Mouse (Mus musculus): ENCODE data around the gene Npas2. TPM values are rescaled to one million over a fixed set of nuclear protein-coding genes. Genes with fewer than 3 reads are reported as not detected.
A peak's percentile ranks its signal among the peaks of the same experiment; 100 is the strongest.

Npas2 gene
- total RNA-seq, 2 experiments from 2014 or later = 55.3 to 67.1 TPM

GRCm38 (mm10) chr1:39313352-39314245 is 120.1 kb downstream of the Npas2 start:
- intact Hi-C loops (cut with DNase I) = loop anchor here (5.0 to 10.0 kb wide), 2 partner anchors 116 to 219 kb away; no protein-coding TSS in a partner anchor
- DNase-seq (ENCODE audit: low spot score in 2 of 2) = peak in 1 of 2 experiments; percentile 52

- peak in 1 of 2 experiments; percentile 62 for DNase-seq (ENCODE audit: low spot score in 2 of 2)
Measured at GRCm38 (mm10) chr1:39317935-39318334, 124.4 kb downstream of the Npas2 start.

GRCm38 (mm10) chr1:39318870-39319269 is 125.3 kb downstream of the Npas2 start:
- DNase-seq (ENCODE audit: low spot score in 2 of 2) = peak in 1 of 2 experiments; percentile 90
- intact Hi-C loops (cut with DNase I) = loop anchor here (10.0 kb wide), 1 partner anchor 224 kb away; no protein-coding TSS in a partner anchor

More at GRCm38 (mm10) chr1:39317935-39318334, 124.4 kb downstream of the Npas2 start:
- intact Hi-C loops (cut with DNase I) = loop anchor here (10.0 kb wide), 1 partner anchor 223 kb away; no protein-coding TSS in a partner anchor

- no peak for DNase-seq (ENCODE audit: low spot score in 2 of 2)
- intact Hi-C loops (cut with DNase I) = no loop called here
Measured at GRCm38 (mm10) chr1:39321954-39322353, 128.4 kb downstream of the Npas2 start.

- DNase-seq (ENCODE audit: low spot score in 2 of 2) = no peak
- intact Hi-C loops (cut with DNase I) = no loop called here
Measured at GRCm38 (mm10) chr1:39325228-39325627, 131.7 kb downstream of the Npas2 start.

GRCm38 (mm10) chr1:39327546-39327945 is 134.0 kb downstream of the Npas2 start:
- intact Hi-C loops (cut with DNase I) = no loop called here
- peak in 1 of 2 experiments; percentile 75 for DNase-seq (ENCODE audit: low spot score in 2 of 2)

GRCm38 (mm10) chr1:39330857-39331594 is 137.5 kb downstream of the Npas2 start:
- intact Hi-C loops (cut with DNase I) = no loop called here
- no peak for DNase-seq (ENCODE audit: low spot score in 2 of 2)

GRCm38 (mm10) chr1:39332456-39332855 is 138.9 kb downstream of the Npas2 start:
- DNase-seq (ENCODE audit: low spot score in 2 of 2) = no peak
- intact Hi-C loops (cut with DNase I) = no loop called here

GRCm38 (mm10) chr1:39335561-39336196 is 142.1 kb downstream of the Npas2 start:
- intact Hi-C loops (cut with DNase I) = loop anchor here (5.0 kb wide), 2 partner anchors 143 to 238 kb away; partner anchors contain the start of gene Npas2
- DNase-seq (ENCODE audit: low spot score in 2 of 2) = no peak

GRCm38 (mm10) chr1:39336788-39337187 is 143.3 kb downstream of the Npas2 start:
- intact Hi-C loops (cut with DNase I) = loop anchor here (5.0 kb wide), 2 partner anchors 144 to 239 kb away; partner anchors contain the start of gene Npas2

GRCm38 (mm10) chr1:39338831-39339230 is 145.3 kb downstream of the Npas2 start:
- peak in 1 of 2 experiments; percentile 54 for DNase-seq (ENCODE audit: low spot score in 2 of 2)
- intact Hi-C loops (cut with DNase I) = loop anchor here (5.0 kb wide), 2 partner anchors 147 to 242 kb away; partner anchors contain the start of gene Npas2

More at GRCm38 (mm10) chr1:39336788-39337187, 143.3 kb downstream of the Npas2 start:
- DNase-seq (ENCODE audit: low spot score in 2 of 2) = peak in 1 of 2 experiments; percentile 45

GRCm38 (mm10) chr1:39339455-39339854 is 145.9 kb downstream of the Npas2 start:
- intact Hi-C loops (cut with DNase I) = loop anchor here (5.0 kb wide), 2 partner anchors 147 to 242 kb away; partner anchors contain the start of gene Npas2
- peak in 1 of 2 experiments; percentile 43 for DNase-seq (ENCODE audit: low spot score in 2 of 2)

- DNase-seq (ENCODE audit: low spot score in 2 of 2) = no peak
- intact Hi-C loops (cut with DNase I) = loop anchor here (2.0 kb wide), 2 partner anchors 329 to 339 kb away; no protein-coding TSS in a partner anchor
Measured at GRCm38 (mm10) chr1:39340156-39340555, 146.6 kb downstream of the Npas2 start.

- intact Hi-C loops (cut with DNase I) = loop anchor here (2.0 kb wide), 2 partner anchors 330 to 340 kb away; no protein-coding TSS in a partner anchor
- DNase-seq (ENCODE audit: low spot score in 2 of 2) = peak; percentile 54 to 73
Measured at GRCm38 (mm10) chr1:39340647-39341046, 147.1 kb downstream of the Npas2 start.

GRCm38 (mm10) chr1:39341807-39342206 is 148.3 kb downstream of the Npas2 start:
- no peak for DNase-seq (ENCODE audit: low spot score in 2 of 2)
- intact Hi-C loops (cut with DNase I) = loop anchor here (2.0 kb wide), 2 partner anchors 331 to 341 kb away; no protein-coding TSS in a partner anchor

- intact Hi-C loops (cut with DNase I) = no loop called here
- DNase-seq (ENCODE audit: low spot score in 2 of 2) = no peak
Measured at GRCm38 (mm10) chr1:39343242-39343641, 149.7 kb downstream of the Npas2 start.

GRCm38 (mm10) chr1:39344981-39345600 is 151.6 kb downstream of the Npas2 start:
- DNase-seq (ENCODE audit: low spot score in 2 of 2) = peak in 1 of 2 experiments; percentile 22
- intact Hi-C loops (cut with DNase I) = no loop called here

- DNase-seq (ENCODE audit: low spot score in 2 of 2) = peak; percentile 52 to 68
- intact Hi-C loops (cut with DNase I) = no loop called here
Measured at GRCm38 (mm10) chr1:39349001-39349400, 155.5 kb downstream of the Npas2 start.

GRCm38 (mm10) chr1:39349427-39349826 is 155.9 kb downstream of the Npas2 start:
- intact Hi-C loops (cut with DNase I) = no loop called here
- no peak for DNase-seq (ENCODE audit: low spot score in 2 of 2)
